Mouse (Mus musculus) thymus, postnatal 14 days (tissue): ENCODE measurements at regions not wholly inside any gene's neighbourhood (a gene's known extent, or its start where the extent isn't known, plus 50 kb on each side); places are given as distances from the start of the nearest gene placed in this dataset.
A peak's percentile ranks its signal among the peaks of the same experiment; 100 is the strongest.
"Not testable (repeated sequence)": the region's sequence is repeated elsewhere in the genome, so short reads cannot be mapped to it uniquely, and the experiment has no call there.

Source experiments
- DNase-seq: peaks from one replicate; pipeline ENCODE4 v3.0.0; 2021

- DNase-seq: no peak
These were observed 841.6 kb upstream of the Adam24 start for GRCm38 (mm10) chr8:39833251-39833650.

- no peak for DNase-seq
These were observed 828.0 kb upstream of the Adam24 start for GRCm38 (mm10) chr8:39846854-39847253.

DNA sequence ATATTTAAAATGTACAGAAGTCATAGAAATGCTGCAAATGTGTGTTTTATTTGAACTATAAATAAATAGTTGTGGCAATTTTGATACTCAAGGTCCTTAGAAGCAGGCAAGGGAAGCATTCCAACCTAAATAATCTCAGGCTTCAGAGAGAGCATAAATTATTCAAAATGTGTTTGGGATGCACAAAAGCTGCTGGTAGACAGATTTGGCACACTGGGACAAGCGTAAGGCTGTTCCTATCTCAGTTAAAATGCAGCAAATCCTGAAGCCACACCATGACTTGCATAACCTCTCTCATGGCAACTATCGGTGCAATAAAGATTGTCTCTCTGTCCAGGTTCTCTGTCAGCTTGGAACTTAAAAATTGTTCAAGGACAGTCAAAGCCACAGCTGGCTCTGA lies 812.3 kb upstream of the Adam24 start:
- DNase-seq: no peak

DNA sequence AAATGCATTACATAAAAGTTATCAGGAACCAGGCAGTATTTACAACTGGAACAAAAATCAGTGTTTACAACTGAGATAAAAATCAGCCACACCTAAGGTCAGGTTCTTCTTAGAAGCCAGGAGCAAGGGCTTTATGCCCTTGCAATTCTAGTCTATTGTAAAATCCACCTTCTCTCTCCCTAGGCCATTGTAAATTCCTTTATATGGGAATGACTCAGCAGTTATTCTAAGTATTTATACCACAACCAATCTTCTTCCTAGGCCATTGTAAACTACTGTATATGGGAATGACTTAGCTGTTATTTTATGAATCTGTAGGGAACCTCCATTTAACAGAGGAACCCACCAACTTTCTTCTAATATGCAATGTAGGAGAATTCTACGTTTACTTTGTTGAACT lies 772.6 kb upstream of the Adam24 start:
- no peak for DNase-seq

DNA sequence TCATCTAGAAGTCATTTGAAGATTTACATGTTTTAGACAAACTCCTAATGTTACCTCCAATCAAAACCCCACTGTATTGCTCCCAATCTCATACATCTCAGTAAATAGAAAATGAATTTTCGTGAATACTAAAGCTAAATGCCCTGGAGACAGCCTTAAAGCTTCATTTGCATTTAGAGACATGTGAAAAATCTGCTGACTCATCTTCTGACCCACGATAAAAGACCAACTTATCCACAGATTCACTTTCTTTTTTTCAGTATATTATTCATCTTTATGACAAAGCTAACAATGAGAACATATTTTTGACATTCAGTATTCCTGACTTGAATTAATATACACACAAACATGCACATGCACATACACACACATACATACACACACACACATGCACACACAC lies 762.0 kb upstream of the Adam24 start:
- no peak for DNase-seq

GRCm38 (mm10) chr8:39921336-39921735 lies 753.5 kb upstream of the Adam24 start:
- no peak for DNase-seq

GRCm38 (mm10) chr8:39923741-39924140 lies 751.1 kb upstream of the Adam24 start:
- no peak for DNase-seq

- no peak for DNase-seq
These were observed 724.5 kb upstream of the Adam24 start for GRCm38 (mm10) chr8:39950178-39950896.

- no peak for DNase-seq
These were observed 720.4 kb upstream of the Adam24 start for GRCm38 (mm10) chr8:39954497-39954896.

DNA sequence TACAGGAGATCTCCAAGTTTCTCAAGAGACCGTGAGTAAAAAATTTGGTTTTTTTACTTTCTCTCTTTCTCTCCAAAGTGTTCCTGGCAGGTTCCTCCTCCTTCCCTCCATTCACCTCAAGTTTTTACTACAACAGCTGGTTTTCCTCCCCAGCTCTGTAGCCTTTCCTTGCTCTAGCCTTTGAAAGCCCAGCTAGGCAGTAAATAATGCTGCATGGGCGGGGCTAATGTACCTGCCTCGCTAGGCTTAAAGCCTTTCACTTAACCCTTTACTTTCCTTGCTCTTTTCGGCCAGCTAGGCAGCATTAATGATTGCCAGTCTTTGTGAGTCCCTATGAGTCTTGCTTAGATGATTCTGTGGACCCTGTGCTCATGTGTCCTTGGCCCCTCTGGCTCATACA lies 720.0 kb upstream of the Adam24 start:
- no peak for DNase-seq

- DNase-seq: no peak
These were observed 669.6 kb upstream of the Adam24 start for GRCm38 (mm10) chr8:40005207-40005837.

DNA sequence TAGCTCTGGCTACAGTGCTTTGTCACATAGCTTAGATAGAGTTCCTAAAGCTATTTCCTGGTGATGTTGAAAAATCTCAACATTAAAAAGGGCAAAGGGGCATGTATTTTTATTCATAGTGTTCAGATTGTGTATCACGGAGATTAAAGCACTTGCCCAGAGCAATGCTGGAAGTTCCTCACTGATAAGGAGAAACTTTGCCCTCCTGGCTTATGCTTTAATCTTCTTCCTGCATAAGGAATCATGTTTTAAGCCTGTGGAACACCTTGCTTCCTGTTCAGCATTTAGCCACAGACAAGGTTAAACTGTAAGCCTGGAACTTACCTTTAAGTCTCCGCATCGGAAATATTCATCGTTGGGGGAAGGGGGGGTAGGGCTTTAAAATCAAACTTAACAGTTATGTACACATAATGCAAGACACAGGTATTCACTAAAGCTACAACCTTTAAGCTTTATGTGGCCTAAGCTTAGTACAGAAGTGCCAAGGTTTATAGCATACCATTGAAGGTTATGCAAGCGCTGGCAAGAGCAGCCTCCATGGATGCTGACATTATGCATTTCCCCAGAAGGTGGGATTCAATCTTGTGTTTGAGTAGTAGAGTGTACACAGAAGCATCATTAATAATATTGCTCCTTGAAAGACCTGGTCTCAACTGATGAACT lies 655.5 kb upstream of the Adam24 start:
- DNase-seq: no peak

- no peak for DNase-seq
These were observed 610.7 kb upstream of the Adam24 start for GRCm38 (mm10) chr8:40064145-40064544.

DNA sequence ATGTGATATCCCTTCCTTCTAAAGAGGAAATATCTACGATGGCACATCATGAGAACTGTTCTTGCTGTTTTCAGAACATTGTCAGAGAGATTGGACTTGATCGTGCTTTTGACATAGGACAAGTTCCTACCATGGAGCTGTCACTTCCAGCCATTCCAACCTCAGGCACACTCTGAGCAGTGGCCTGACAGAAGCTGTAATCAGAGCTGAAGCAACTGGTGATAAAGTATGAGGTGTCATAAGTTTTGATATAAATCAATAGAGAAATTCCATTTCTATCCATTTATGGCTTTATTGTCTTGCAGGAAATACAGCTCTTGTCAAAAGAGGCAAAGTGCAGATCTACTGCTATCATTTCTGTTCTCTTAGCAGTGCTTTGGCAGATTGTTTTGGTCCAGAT lies 603.7 kb upstream of the Adam24 start:
- no peak for DNase-seq

- not testable (repeated sequence) for DNase-seq
These were observed 593.9 kb upstream of the Adam24 start for GRCm38 (mm10) chr8:40080976-40081375.

DNA sequence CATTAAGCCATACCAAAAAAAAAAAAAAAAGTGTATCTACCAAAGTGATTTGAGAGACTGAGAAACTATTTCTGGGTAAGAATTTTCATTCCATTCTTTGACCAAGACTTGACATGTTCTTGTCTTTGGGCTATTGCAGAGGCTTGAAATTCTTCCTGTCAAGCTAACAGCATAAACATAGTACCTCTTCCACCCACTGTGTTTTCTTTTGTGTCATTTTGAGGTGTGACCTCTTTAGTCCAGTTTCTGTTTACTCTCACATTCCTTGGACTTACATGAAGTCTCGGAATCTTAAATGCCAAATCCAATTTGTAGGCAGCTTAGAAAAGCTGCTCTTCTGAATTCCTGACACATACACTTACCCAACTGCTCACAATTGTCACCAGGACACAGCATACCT lies 590.7 kb upstream of the Adam24 start:
- DNase-seq: no peak

GRCm38 (mm10) chr8:40089377-40089776 lies 585.5 kb upstream of the Adam24 start:
- no peak for DNase-seq

- DNase-seq: no peak
These were observed 550.5 kb upstream of the Adam24 start for GRCm38 (mm10) chr8:40124402-40124801.

DNA sequence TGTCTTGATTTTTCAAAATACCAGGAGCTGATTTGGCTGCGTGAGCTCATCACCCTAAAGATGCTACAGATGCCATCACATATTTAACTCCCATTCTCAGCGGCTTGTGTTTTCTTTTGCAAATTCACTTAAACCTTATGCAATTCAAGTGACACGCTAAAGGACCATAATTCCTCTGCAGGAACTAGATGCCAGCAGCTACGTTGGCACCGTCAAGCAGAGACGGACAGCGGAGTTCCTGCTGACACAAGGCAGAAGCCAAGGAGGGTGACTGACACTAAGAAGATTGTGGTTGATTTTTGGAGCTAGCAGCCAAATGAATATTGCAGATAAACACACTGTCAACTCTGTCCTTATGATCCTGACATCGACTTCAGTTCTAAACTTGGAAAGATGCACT lies 547.7 kb upstream of the Adam24 start:
- no peak for DNase-seq

GRCm38 (mm10) chr8:40132662-40133257 lies 542.1 kb upstream of the Adam24 start:
- DNase-seq: no peak

- DNase-seq: peak; percentile 29
These were observed 523.7 kb upstream of the Adam24 start for GRCm38 (mm10) chr8:40150911-40151797.

GRCm38 (mm10) chr8:40152451-40152850 lies 522.4 kb upstream of the Adam24 start:
- no peak for DNase-seq
